Mouse (Mus musculus) neural tube, embryonic 14.5 days (tissue): Measurements from ENCODE around the gene Gm42517. TPM values are rescaled to one million over a fixed set of nuclear protein-coding genes. Genes with fewer than 3 reads are reported as not detected.

Experiments used
- ATAC-seq: fragments of 200-750 bp; cut with Nextera tagmentation; 2 replicates; pipeline ENCODE4 v1.8.0; 2017; ENCODE audit warnings: low read depth, mild to moderate bottlenecking, moderate TSS enrichment, moderate library complexity
- H3K27ac ChIP-seq: fragments of 300-500 bp; sonication (generic); 2 replicates; pipeline ENCODE4 v1.5.1; 2014; ENCODE audit warnings: low read depth, mild to moderate bottlenecking, control low read depth, low read length, moderate library complexity, mixed read lengths
- H3K27me3 ChIP-seq: fragments of 300-500 bp; sonication (generic); 2 replicates; pipeline ENCODE4 v1.6.1; 2014; ENCODE audit warnings: low read length; ENCODE audit not compliant: control insufficient read depth, insufficient read depth
- H3K36me3 ChIP-seq: fragments of 300-500 bp; sonication (generic); 2 replicates; pipeline ENCODE4 v1.6.1; 2014; ENCODE audit warnings: low read length, mixed read lengths; ENCODE audit not compliant: control insufficient read depth, insufficient read depth
- H3K4me1 ChIP-seq: fragments of 300-500 bp; sonication (generic); 2 replicates; pipeline ENCODE4 v1.6.1; 2014; ENCODE audit warnings: low read length; ENCODE audit not compliant: control insufficient read depth, insufficient read depth
- H3K4me2 ChIP-seq: fragments of 300-500 bp; sonication (generic); 2 replicates; pipeline ENCODE4 v1.6.1; 2014; ENCODE audit warnings: mild to moderate bottlenecking, low read depth, low read length, control low read depth
- H3K4me3 ChIP-seq: fragments of 300-500 bp; sonication (generic); 2 replicates; pipeline ENCODE4 v1.5.1; 2014; ENCODE audit warnings: low read depth, low read length, control low read depth, mixed read lengths
- H3K9ac ChIP-seq: fragments of 300-500 bp; sonication (generic); replicated peaks from 2 replicates; pipeline ENCODE4 v1.6.1; 2014; ENCODE audit warnings: low read depth, mild to moderate bottlenecking, control low read depth, low read length, mixed read lengths
- H3K9me3 ChIP-seq: fragments of 300-500 bp; sonication (generic); 2 replicates; pipeline ENCODE4 v1.6.1; 2016; ENCODE audit warnings: low read length; ENCODE audit not compliant: control insufficient read depth
- WGBS: fragments of 180-500 bp; shearing (Covaris S2); extraction: QIAGEN DNeasy Blood & Tissue Kit; methylation state at CpG from one replicate; pipeline ENCODE4 v1.1.7; 2014; 5-methylcytosine and 5-hydroxymethylcytosine counted together
- polyA plus RNA-seq: library from polyadenylated mRNA; unstranded; fragments of >200 nt; fragmentation: Nextera tagmentation; extraction: Ambion mirVana; gene quantifications from 2 replicates; pipeline ENCODE4 v1.2.1, GENCODE M21; 2014

The Gm42517 gene
- 4.7 and 5.7 TPM in 2 replicates for polyA plus RNA-seq

- Histone ChIP-seq H3K27ac (no peak within 1 kb of the TSS), H3K36me3 (no peaks in the 10 kb centered on the region), H3K9me3 (no peaks in the 10 kb centered on the region), H3K4me1 (peaks cover 15% of the 10 kb centered on the region), H3K9ac (peak within 1 kb of the TSS; percentile 71), H3K4me3 (peak within 1 kb of the TSS; percentile 59), H3K4me2 (peak within 1 kb of the TSS; percentile 92), H3K27me3 (peaks cover 72% of the 10 kb centered on the region)
- WGBS: under 1% methylated on average over 10 of the region's 36 CpGs
- ATAC-seq: peak; percentile 24; the same call in 1 of the 2 replicates
Observed at GRCm38 (mm10) chr5:108367871-108368332, at the start of gene Gm42517. TSS of gene Gm42517 (minus strand) at chr5:108367922.

- H3K36me3 ChIP-seq: no peaks in the 10 kb centered on the region
- H3K4me3 ChIP-seq: no peak overlapping the region
- no peak overlapping the region for H3K4me2 ChIP-seq
- no peak for ATAC-seq
- no peaks in the 10 kb centered on the region for H3K9me3 ChIP-seq
- H3K27ac ChIP-seq: no peak overlapping the region
- no peaks in the 10 kb centered on the region for H3K4me1 ChIP-seq
- WGBS: 79% methylated on average over 2 of the region's 2 CpGs
- H3K9ac ChIP-seq: no peak overlapping the region
- no peaks in the 10 kb centered on the region for H3K27me3 ChIP-seq
Observed at GRCm38 (mm10) chr5:108414711-108415110, 47.0 kb upstream of the Gm42517 start.

- Histone ChIP-seq H3K36me3 (no peaks in the 10 kb centered on the region), H3K4me1 (no peaks in the 10 kb centered on the region), H3K4me3 (no peak overlapping the region), H3K4me2 (no peak overlapping the region), H3K27ac (no peak overlapping the region), H3K27me3 (no peaks in the 10 kb centered on the region), H3K9me3 (no peaks in the 10 kb centered on the region), H3K9ac (no peak overlapping the region)
- 76% methylated on average over 2 of the region's 2 CpGs for WGBS
- ATAC-seq: no peak
Observed at GRCm38 (mm10) chr5:108406977-108407376, 39.3 kb upstream of the Gm42517 start.

- WGBS: 88% methylated on average over 1 of the region's 1 CpGs
- no peak overlapping the region for H3K4me2 ChIP-seq
- no peaks in the 10 kb centered on the region for H3K9me3 ChIP-seq
- no peak for ATAC-seq
- H3K4me1 ChIP-seq: no peaks in the 10 kb centered on the region
- H3K27me3 ChIP-seq: no peaks in the 10 kb centered on the region
- no peak overlapping the region for H3K27ac ChIP-seq
- H3K4me3 ChIP-seq: no peak overlapping the region
- H3K9ac ChIP-seq: no peak overlapping the region
- no peaks in the 10 kb centered on the region for H3K36me3 ChIP-seq
Observed at GRCm38 (mm10) chr5:108405460-108405859, 37.7 kb upstream of the Gm42517 start.

- no peak overlapping the region for H3K4me3 ChIP-seq
- H3K36me3 ChIP-seq: no peaks in the 10 kb centered on the region
- H3K27ac ChIP-seq: no peak overlapping the region
- WGBS: 77% methylated on average over 4 of the region's 4 CpGs
- H3K9me3 ChIP-seq: no peaks in the 10 kb centered on the region
- H3K27me3 ChIP-seq: no peaks in the 10 kb centered on the region
- no peaks in the 10 kb centered on the region for H3K4me1 ChIP-seq
- no peak for ATAC-seq
- H3K4me2 ChIP-seq: no peak overlapping the region
- H3K9ac ChIP-seq: no peak overlapping the region
Observed at GRCm38 (mm10) chr5:108403453-108403852, 35.7 kb upstream of the Gm42517 start.

- Histone ChIP-seq H3K9me3 (no peaks in the 10 kb centered on the region), H3K36me3 (no peaks in the 10 kb centered on the region), H3K4me2 (no peak overlapping the region), H3K27ac (no peak overlapping the region), H3K4me3 (no peak overlapping the region), H3K9ac (no peak overlapping the region), H3K4me1 (no peaks in the 10 kb centered on the region), H3K27me3 (no peaks in the 10 kb centered on the region)
- WGBS: 78% methylated on average over 3 of the region's 3 CpGs
- ATAC-seq: no peak
Observed at GRCm38 (mm10) chr5:108389744-108390143, 22.0 kb upstream of the Gm42517 start.

GRCm38 (mm10) chr5:108388201-108388600 lies 20.5 kb upstream of the Gm42517 start, which contains the start of gene Pde6b:
TSS of gene Pde6b (plus strand) at chr5:108388391.
- no peak for ATAC-seq
- 81% methylated on average over 7 of the region's 7 CpGs for WGBS
- no peaks in the 10 kb centered on the region for H3K4me1 ChIP-seq
- H3K36me3 ChIP-seq: no peaks in the 10 kb centered on the region
- H3K27ac ChIP-seq: no peak within 1 kb of the TSS
- H3K4me3 ChIP-seq: no peak within 1 kb of the TSS
- H3K27me3 ChIP-seq: no peaks in the 10 kb centered on the region
- H3K9me3 ChIP-seq: no peaks in the 10 kb centered on the region
- no peak within 1 kb of the TSS for H3K4me2 ChIP-seq
- H3K9ac ChIP-seq: no peak within 1 kb of the TSS

GRCm38 (mm10) chr5:108386449-108386848 lies 18.7 kb upstream of the Gm42517 start:
- WGBS: 74% methylated on average over 4 of the region's 4 CpGs
- ATAC-seq: no peak
- Histone ChIP-seq H3K4me1 (no peaks in the 10 kb centered on the region), H3K4me3 (no peak overlapping the region), H3K9me3 (no peaks in the 10 kb centered on the region), H3K4me2 (no peak overlapping the region), H3K9ac (no peak overlapping the region), H3K27ac (no peak overlapping the region), H3K36me3 (no peaks in the 10 kb centered on the region), H3K27me3 (no peaks in the 10 kb centered on the region)

- H3K27me3 ChIP-seq: no peaks in the 10 kb centered on the region
- no peak overlapping the region for H3K9ac ChIP-seq
- ATAC-seq: no peak
- no peaks in the 10 kb centered on the region for H3K36me3 ChIP-seq
- no peaks in the 10 kb centered on the region for H3K4me1 ChIP-seq
- 65% methylated on average over 2 of the region's 2 CpGs for WGBS
- no peak overlapping the region for H3K27ac ChIP-seq
- H3K9me3 ChIP-seq: no peaks in the 10 kb centered on the region
- no peak overlapping the region for H3K4me2 ChIP-seq
- no peak overlapping the region for H3K4me3 ChIP-seq
Observed at GRCm38 (mm10) chr5:108385632-108386031, 17.9 kb upstream of the Gm42517 start.
